Mouse (Mus musculus) heart, adult 2 months (tissue): ENCODE measurements around the gene Gm5129. TPM values are rescaled to one million over a fixed set of nuclear protein-coding genes. Genes with fewer than 3 reads are reported as not detected.
A peak's percentile ranks its signal among the peaks of the same experiment; 100 is the strongest.

Experiments
- DNase-seq, 2 experiments: peaks; one replicate each; pipeline ENCODE4 v3.0.0; 2021
- H3K27ac ChIP-seq: fragments of 200-600 bp; 2 replicates; pipeline ENCODE4 v1.8.1; 2022
- H3K27me3 ChIP-seq: fragments of 200-500 bp; 2 replicates; pipeline ENCODE4 v1.6.1; 2012; ENCODE audit warnings: mild to moderate bottlenecking, low read length, inconsistent platforms, mixed read lengths; ENCODE audit not compliant: control insufficient read depth, insufficient read depth
- H3K36me3 ChIP-seq: fragments of 200-500 bp; 2 replicates; pipeline ENCODE4 v1.6.1; 2012; ENCODE audit warnings: low read length, inconsistent platforms; ENCODE audit not compliant: control insufficient read depth, insufficient read depth
- H3K4me1 ChIP-seq: fragments of 200-500 bp; 2 replicates; pipeline ENCODE4 v1.6.1; 2011; ENCODE audit warnings: low read length; ENCODE audit not compliant: control insufficient read depth, insufficient read depth
- H3K4me3 ChIP-seq: fragments of 200-600 bp; 2 replicates; pipeline ENCODE4 v1.8.1; 2022
- H3K79me2 ChIP-seq: fragments of 200-500 bp; replicated peaks from 2 replicates; pipeline ENCODE4 v1.6.1; 2012; ENCODE audit warnings: mild to moderate bottlenecking, inconsistent platforms, low read length, moderate library complexity, mixed read lengths; ENCODE audit not compliant: control insufficient read depth, insufficient read depth
- H3K9ac ChIP-seq: fragments of 200-500 bp; 2 replicates; pipeline ENCODE4 v1.6.1; 2012; ENCODE audit warnings: low read depth, mild to moderate bottlenecking, control low read depth, inconsistent platforms, low read length, mixed read lengths
- CTCF ChIP-seq: fragments of 200-600 bp; IDR thresholded peaks from 2 replicates; pipeline ENCODE4 v1.8.1; 2022; ENCODE audit warnings: antibody characterized with exemption, mild to moderate bottlenecking, moderate library complexity
- EP300 ChIP-seq: fragments of 200-500 bp; IDR thresholded peaks from 2 replicates; pipeline ENCODE4 v1.6.1; 2011; ENCODE audit warnings: low read depth, low read length, control low read depth; ENCODE audit not compliant: insufficient read depth
- POLR2A ChIP-seq: fragments of 200-500 bp; IDR thresholded peaks from 2 replicates; pipeline ENCODE4 v1.6.1; 2011; ENCODE audit warnings: mild to moderate bottlenecking, low read depth, low read length, control low read depth; ENCODE audit not compliant: insufficient read depth
- WGBS: fragments of 180-500 bp; shearing (Covaris S2); methylation state at CpG from one replicate; pipeline ENCODE4 v1.1.7; 2018; 5-methylcytosine and 5-hydroxymethylcytosine counted together
- intact Hi-C: fragments of 180-260 bp; cut with DNase I; formaldehyde crosslinking; loops from one replicate; pipeline ENCODE4 v1.15.1; 2025
- polyA plus RNA-seq: library from polyadenylated mRNA; depleted of rRNA; stranded (reverse); fragments of >200 nt; gene quantifications from 2 replicates; pipeline ENCODE4 v1.2.3, GENCODE M21; 2012; rRNA removed
- total RNA-seq, 2 experiments: library from RNA; stranded (reverse); gene quantifications; 2 replicates each; pipeline ENCODE4 v1.2.3; 2021

The Gm5129 gene
- total and polyA plus RNA-seq, 3 experiments, result not detected

GRCm38 (mm10) chr5:29688352-29688751 lies 47.4 kb downstream of the Gm5129 start:
- no peak overlapping the region for H3K9ac ChIP-seq
- TF ChIP-seq POLR2A (no peak), CTCF (peak; percentile 21; the same call in 1 of the 2 replicates), EP300 (no peak)
- no peak overlapping the region for H3K4me3 ChIP-seq
- H3K79me2 ChIP-seq, result no peaks in the 10 kb centered on the region
- H3K4me1 ChIP-seq, result no peaks in the 10 kb centered on the region
- WGBS, result 41% methylated on average over 7 of the region's 7 CpGs
- H3K27me3 ChIP-seq, result no peaks in the 10 kb centered on the region
- H3K27ac ChIP-seq, result no peak overlapping the region
- no peaks in the 10 kb centered on the region for H3K36me3 ChIP-seq
- DNase-seq, result no peak
- intact Hi-C loops, result no loop called here

DNA sequence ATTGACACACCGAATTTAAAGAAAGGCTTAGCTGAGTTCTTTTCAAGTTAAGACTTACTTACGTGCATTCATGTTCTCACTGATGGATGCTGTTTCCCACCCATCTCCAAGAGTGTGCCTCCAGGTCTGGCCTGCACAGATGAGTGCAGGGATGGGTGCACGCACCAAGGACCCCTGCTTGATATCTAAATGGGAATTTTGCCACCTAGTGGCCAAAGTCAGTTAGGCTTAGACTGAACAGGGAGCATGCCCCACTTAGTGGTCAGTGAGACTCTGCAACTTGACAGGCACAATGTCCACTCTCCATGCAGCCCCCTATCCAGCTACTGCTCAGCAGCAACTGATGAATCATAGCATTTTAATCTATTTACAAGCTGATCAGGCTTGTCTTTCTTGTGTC lies 48.1 kb downstream of the Gm5129 start:
- intact Hi-C loops, result loop anchor here (1.0 kb wide), 1 partner anchor 298 kb away; no protein-coding TSS in a partner anchor
- no peak overlapping the region for H3K4me3 ChIP-seq
- H3K4me1 ChIP-seq, result no peaks in the 10 kb centered on the region
- H3K9ac ChIP-seq, result no peak overlapping the region
- H3K36me3 ChIP-seq, result no peaks in the 10 kb centered on the region
- H3K79me2 ChIP-seq, result no peaks in the 10 kb centered on the region
- H3K27me3 ChIP-seq, result no peaks in the 10 kb centered on the region
- no peak overlapping the region for H3K27ac ChIP-seq
- WGBS, result 63% methylated on average over 3 of the region's 3 CpGs
- peak; percentile 79 for TF ChIP-seq CTCF
- no peak for TF ChIP-seq POLR2A
- peak; percentile 15 to 20 for DNase-seq

Other genes with a start within 250 kb of the Gm5129 start
- 10 to 100 TPM; 37.1 to 38.9 TPM for gene Ube3c, start 166.7 kb downstream of the Gm5129 start, total RNA-seq
- gene Ube3c, start 166.7 kb downstream of the Gm5129 start, polyA plus RNA-seq, result 14.9 and 27.4 TPM in 2 replicates
- gene Dnajb6, start 248 bp downstream of the Gm5129 start, total RNA-seq, result 10 to 100 TPM; 71.0 to 78.4 TPM
- 34.0 and 39.3 TPM in 2 replicates for gene Dnajb6, start 248 bp downstream of the Gm5129 start, polyA plus RNA-seq